In genomic region chr1:193449394-193450103, GRCm38 (mm10) we compare ENCODE assay signal across 8 mouse cellular contexts.
DNase-seq lines count a peak whose midpoint lies in the region; ATAC-seq and TF ChIP-seq lines count a peak whose summit lies in the region.

No protein-coding gene starts in this region.

- peak overlapping the region; percentile 79 for H3K27ac ChIP-seq in heart, embryonic 10.5 days
- no peak overlapping the region for H3K27ac ChIP-seq in liver, embryonic 14.5 days
- no peak overlapping the region for H3K27ac ChIP-seq in neural tube, embryonic 12.5 days

- H3K36me3 ChIP-seq in heart, embryonic 10.5 days, result no peaks in the 10 kb centered on the region
- H3K36me3 ChIP-seq in liver, embryonic 14.5 days (replicated peaks; ENCODE audit: control insufficient read depth, insufficient read depth, low read depth), result no peaks in the 10 kb centered on the region
- no peaks in the 10 kb centered on the region for H3K36me3 ChIP-seq in neural tube, embryonic 12.5 days

- 9% methylated on average over 7 of the region's 7 CpGs for WGBS in heart, embryonic 10.5 days
- WGBS in liver, embryonic 14.5 days (ENCODE audit: insufficient replicate concordance), result 10% methylated on average over 7 of the region's 7 CpGs
- WGBS in neural tube, embryonic 12.5 days, result 23% methylated on average over 7 of the region's 7 CpGs

- no peaks in the 10 kb centered on the region for H3K9me3 ChIP-seq in heart, embryonic 10.5 days
- no peaks in the 10 kb centered on the region for H3K9me3 ChIP-seq in liver, embryonic 14.5 days (ENCODE audit: control insufficient read depth, low read length)
- no peaks in the 10 kb centered on the region for H3K9me3 ChIP-seq in neural tube, embryonic 12.5 days

- H3K27me3 ChIP-seq in heart, embryonic 10.5 days (ENCODE audit: insufficient read depth, poor library complexity, severe bottlenecking), result no peaks in the 10 kb centered on the region
- H3K27me3 ChIP-seq in liver, embryonic 14.5 days (ENCODE audit: control insufficient read depth, insufficient read depth, low read length), result no peaks in the 10 kb centered on the region
- no peaks in the 10 kb centered on the region for H3K27me3 ChIP-seq in neural tube, embryonic 12.5 days (replicated peaks)

- TF ChIP-seq EP300 in liver, embryonic 14.5 days (IDR thresholded peaks at IDR 0.05; ENCODE audit: low read depth), result no peak

- peaks cover 37% of the 10 kb centered on the region for H3K4me1 ChIP-seq in heart, embryonic 10.5 days
- peaks cover 0 to 3% of the 10 kb centered on the region in 2 experiments; a peak in 1 of 4 replicates for H3K4me1 ChIP-seq in liver, embryonic 14.5 days (replicated peaks; ENCODE audit: control insufficient read depth in 2 of 2, insufficient read depth in 2 of 2, low read length in 1 of 2)
- peaks cover 7% of the 10 kb centered on the region; the same call in 1 of the 2 replicates for H3K4me1 ChIP-seq in neural tube, embryonic 12.5 days

- H3K9ac ChIP-seq in liver, embryonic 14.5 days (replicated peaks), result no peak overlapping the region
- no peak overlapping the region for H3K9ac ChIP-seq in neural tube, embryonic 12.5 days

- no peak overlapping the region for H3K4me3 ChIP-seq in heart, embryonic 10.5 days
- H3K4me3 ChIP-seq in liver, embryonic 14.5 days (ENCODE audit: insufficient read depth in 1 of 2, low read depth in 2 of 2, low read length in 2 of 2), result no peak overlapping the region
- no peak overlapping the region for H3K4me3 ChIP-seq in neural tube, embryonic 12.5 days

- H3K4me2 ChIP-seq in liver, embryonic 14.5 days (ENCODE audit: low read depth), result no peak overlapping the region
- H3K4me2 ChIP-seq in neural tube, embryonic 12.5 days (replicated peaks), result 0 out of 2 replicates have a peak overlapping the region, but pooled peaks have one; percentile 5

- no peak for ATAC-seq in liver, embryonic 14.5 days (ENCODE audit: insufficient read depth)
- peak; percentile 43 for ATAC-seq in neural tube, embryonic 12.5 days (ENCODE audit: low FRiP score, low read depth)

- DNase-seq in 416B (ENCODE audit: low read depth) (peak; percentile 61), R1 (ENCODE audit: low read depth, low spot score) (peak; percentile 52)
- peak; percentile 88 for DNase-seq in embryo, embryonic 10.5 days (ENCODE audit: low spot score)
- DNase-seq in heart, embryonic 10.5 days (ENCODE audit: low spot score), result no peak
- peak; percentile 14 to 27 for DNase-seq in kidney, adult 8-10 months
- DNase-seq in liver, embryonic 14.5 days (ENCODE audit: low read depth in 3 of 3, low spot score in 3 of 3), result no peak
- DNase-seq in urinary bladder, adult 2 months (ENCODE audit: low spot score), result peak; percentile 27

- peak; percentile 59 for TF ChIP-seq CTCF in liver, embryonic 14.5 days (IDR thresholded peaks at IDR 0.05; ENCODE audit: low read depth)

Comparison
In these comparisons a context has a peak if more than half of its experiments do, and no peak if none do; other contexts are left out.
1. DNase-seq: peak in 416B (single experiment), R1 (single experiment), embryo, embryonic 10.5 days (single experiment), kidney, adult 8-10 months (2 of 2) and urinary bladder, adult 2 months (single experiment); none in heart, embryonic 10.5 days (single experiment) and liver, embryonic 14.5 days (0 of 3).